Mouse (Mus musculus): ENCODE data around the gene Sec31b. TPM values are rescaled to one million over a fixed set of nuclear protein-coding genes. Genes with fewer than 3 reads are reported as not detected.

The Sec31b gene
- 0.12 and 0.29 TPM in 2 replicates for total RNA-seq (2012; rRNA removed)
- 1 to 10 TPM in 1 of 2 experiments, not detected in 1; 1.2 TPM for polyA plus RNA-seq (2012; ENCODE audit: insufficient read depth in 1 of 2, insufficient read length in 2 of 2, low read depth in 1 of 2, low replicate concordance in 2 of 2, missing spikeins in 1 of 2)

GRCm38 (mm10) chr19:44545321-44546041 is at the start of gene Sec31b:
Gene Sec31b (minus strand): TSS chr19:44545864.
- H3K36me3 ChIP-seq (ENCODE audit: control insufficient read depth in 1 of 2, insufficient read depth in 2 of 2, low read length in 2 of 2), result peaks cover 0 to 2% of the 10 kb centered on the region in 2 experiments; a peak in 2 of 4 replicates
- H3K4me3 ChIP-seq (ENCODE audit: control insufficient read depth in 1 of 2, insufficient read depth in 1 of 2, low read depth in 2 of 2, low read length in 2 of 2), result no peak within 1 kb of the TSS
- no peaks in the 10 kb centered on the region for H3K9me3 ChIP-seq (replicated peaks; ENCODE audit: insufficient read depth, low read length)
- DNase-seq (ENCODE audit: low read depth, low spot score), result no peak
- H3K4me1 ChIP-seq (ENCODE audit: control insufficient read depth in 1 of 2, insufficient read depth in 2 of 2, low read length in 2 of 2), result no peaks in the 10 kb centered on the region
- no peak for TF ChIP-seq ZC3H11A (IDR thresholded peaks at IDR 0.05; ENCODE audit: low read depth, low read length)
- TF ChIP-seq MAFK (IDR thresholded peaks at IDR 0.05; ENCODE audit: borderline replicate concordance, low read depth, low read length), result no peak
- no peak for TF ChIP-seq ETS1 (IDR thresholded peaks at IDR 0.05; ENCODE audit: low read depth, low read length)
- no peak for TF ChIP-seq CHD1 (IDR thresholded peaks at IDR 0.05; ENCODE audit: low read depth, low read length)
- no peak for TF ChIP-seq TCF12 (IDR thresholded peaks at IDR 0.05; ENCODE audit: low read depth, low read length)
- no peak for TF ChIP-seq MYB (IDR thresholded peaks at IDR 0.05; ENCODE audit: low read depth, low read length)
- TF ChIP-seq USF1 (IDR thresholded peaks at IDR 0.05; ENCODE audit: low read depth, low read length), result no peak
- TF ChIP-seq SIN3A (IDR thresholded peaks at IDR 0.05; ENCODE audit: low read length), result no peak
- no peak for TF ChIP-seq JUND (IDR thresholded peaks at IDR 0.05; ENCODE audit: low read depth, low read length)
- TF ChIP-seq USF2 (IDR thresholded peaks at IDR 0.05; ENCODE audit: borderline replicate concordance in 1 of 2, insufficient read depth in 1 of 2, low read depth in 1 of 2, low read length in 2 of 2), result no peak
- TF ChIP-seq HCFC1 (IDR thresholded peaks at IDR 0.05; ENCODE audit: low read depth, low read length), result no peak
- no peak for TF ChIP-seq SMC3 (IDR thresholded peaks at IDR 0.05; ENCODE audit: low read depth, low read length)
- TF ChIP-seq CTCF (IDR thresholded peaks at IDR 0.05 in 2 of 3, conservative IDR thresholded peaks at IDR 0.05 in 1 of 3; ENCODE audit: control insufficient read depth in 1 of 3, insufficient read depth in 1 of 3, low read depth in 2 of 3, low read length in 3 of 3, poor library complexity in 1 of 3, severe bottlenecking in 1 of 3), result no peak
- TF ChIP-seq NELFE (IDR thresholded peaks at IDR 0.05; ENCODE audit: low read depth, low read length), result no peak
- TF ChIP-seq MXI1 (IDR thresholded peaks at IDR 0.05; ENCODE audit: low read depth, low read length), result no peak
- no peak for TF ChIP-seq ZKSCAN1 (IDR thresholded peaks at IDR 0.05; ENCODE audit: low read depth, low read length)
- H3K79me2 ChIP-seq (ENCODE audit: control insufficient read depth, insufficient read depth, low read length, poor library complexity), result no peaks in the 10 kb centered on the region
- no peaks in the 10 kb centered on the region for H3K27me3 ChIP-seq (ENCODE audit: control insufficient read depth in 1 of 2, insufficient read depth in 2 of 2, low read length in 2 of 2)
- H3K9ac ChIP-seq (ENCODE audit: control insufficient read depth, low read depth, low read length, poor library complexity, severe bottlenecking), result no peak within 1 kb of the TSS
- H3K27ac ChIP-seq (ENCODE audit: control insufficient read depth, low read depth, low read length), result no peak within 1 kb of the TSS

GRCm38 (mm10) chr19:44594180-44594579 is 48.5 kb upstream of the Sec31b start:
- no peak overlapping the region for H3K27ac ChIP-seq (ENCODE audit: control insufficient read depth, low read depth, low read length)
- no peak for DNase-seq (ENCODE audit: low read depth, low spot score)
- no peaks in the 10 kb centered on the region for H3K79me2 ChIP-seq (ENCODE audit: control insufficient read depth, insufficient read depth, low read length, poor library complexity)
- H3K27me3 ChIP-seq (ENCODE audit: control insufficient read depth in 1 of 2, insufficient read depth in 2 of 2, low read length in 2 of 2), result no peaks in the 10 kb centered on the region; a peak in 3 of 4 replicates
- H3K4me1 ChIP-seq (ENCODE audit: control insufficient read depth in 1 of 2, insufficient read depth in 2 of 2, low read length in 2 of 2), result no peaks in the 10 kb centered on the region
- no peak overlapping the region for H3K4me3 ChIP-seq (ENCODE audit: control insufficient read depth in 1 of 2, insufficient read depth in 1 of 2, low read depth in 2 of 2, low read length in 2 of 2)
- no peaks in the 10 kb centered on the region for H3K36me3 ChIP-seq (ENCODE audit: control insufficient read depth in 1 of 2, insufficient read depth in 2 of 2, low read length in 2 of 2)
- H3K9ac ChIP-seq (ENCODE audit: control insufficient read depth, low read depth, low read length, poor library complexity, severe bottlenecking), result no peak overlapping the region
- TF ChIP-seq POLR2A (IDR thresholded peaks at IDR 0.05; ENCODE audit: control insufficient read depth in 1 of 2, insufficient read depth in 1 of 2, low read depth in 1 of 2, low read length in 2 of 2, poor library complexity in 1 of 2) (no peak), SMC3 (IDR thresholded peaks at IDR 0.05; ENCODE audit: low read depth, low read length) (no peak), GATA1 (IDR thresholded peaks at IDR 0.05; ENCODE audit: low read depth, low read length) (no peak), NELFE (IDR thresholded peaks at IDR 0.05; ENCODE audit: low read depth, low read length) (no peak), TAL1 (IDR thresholded peaks at IDR 0.05; ENCODE audit: low read length) (no peak), EP300 (IDR thresholded peaks at IDR 0.05; ENCODE audit: low read depth in 1 of 2, low read length in 2 of 2) (no peak)
- H3K9me3 ChIP-seq (replicated peaks; ENCODE audit: insufficient read depth, low read length), result no peaks in the 10 kb centered on the region

Data from MEL (cell line).